Mouse (Mus musculus): ENCODE measurements around the gene 4933427D14Rik.

Gene 4933427D14Rik

DNA sequence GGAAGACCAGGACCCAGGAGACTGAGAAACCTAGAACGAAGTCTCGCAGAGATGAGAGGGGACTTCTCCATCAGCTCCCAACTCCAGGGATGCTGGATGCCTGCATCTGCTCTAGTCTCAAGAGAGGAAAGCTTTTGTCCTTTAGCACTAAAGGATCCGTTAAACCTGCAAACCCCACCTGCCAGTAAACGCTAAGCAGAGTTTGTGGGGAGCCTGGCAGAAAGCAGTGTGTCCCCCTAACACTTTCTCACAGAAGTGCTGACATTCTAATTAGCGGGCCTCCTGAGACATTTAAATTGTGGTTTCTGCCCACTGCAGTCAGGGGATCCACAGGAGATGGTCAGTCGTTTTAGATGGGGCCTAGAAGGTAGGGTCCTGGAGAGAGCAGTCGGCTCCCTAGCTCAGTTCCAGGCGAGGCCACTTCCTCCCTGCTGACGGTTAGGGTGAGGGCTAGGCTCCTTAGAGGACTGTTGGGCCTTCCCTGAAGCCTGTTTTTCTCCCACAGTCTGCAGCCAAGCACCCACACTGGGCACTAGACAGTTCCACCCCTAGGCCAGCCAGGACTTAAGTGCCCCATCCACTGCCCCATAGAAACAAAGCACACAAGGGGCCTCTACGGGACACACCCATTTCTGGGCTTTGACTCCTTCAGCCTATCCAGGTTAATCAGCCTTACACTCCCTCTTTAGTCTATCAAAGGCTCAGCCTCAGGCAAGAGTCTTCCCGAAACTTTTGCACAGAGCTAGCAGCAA lies 70.9 kb downstream of the 4933427D14Rik start:
- DNase-seq: no peak

DNA sequence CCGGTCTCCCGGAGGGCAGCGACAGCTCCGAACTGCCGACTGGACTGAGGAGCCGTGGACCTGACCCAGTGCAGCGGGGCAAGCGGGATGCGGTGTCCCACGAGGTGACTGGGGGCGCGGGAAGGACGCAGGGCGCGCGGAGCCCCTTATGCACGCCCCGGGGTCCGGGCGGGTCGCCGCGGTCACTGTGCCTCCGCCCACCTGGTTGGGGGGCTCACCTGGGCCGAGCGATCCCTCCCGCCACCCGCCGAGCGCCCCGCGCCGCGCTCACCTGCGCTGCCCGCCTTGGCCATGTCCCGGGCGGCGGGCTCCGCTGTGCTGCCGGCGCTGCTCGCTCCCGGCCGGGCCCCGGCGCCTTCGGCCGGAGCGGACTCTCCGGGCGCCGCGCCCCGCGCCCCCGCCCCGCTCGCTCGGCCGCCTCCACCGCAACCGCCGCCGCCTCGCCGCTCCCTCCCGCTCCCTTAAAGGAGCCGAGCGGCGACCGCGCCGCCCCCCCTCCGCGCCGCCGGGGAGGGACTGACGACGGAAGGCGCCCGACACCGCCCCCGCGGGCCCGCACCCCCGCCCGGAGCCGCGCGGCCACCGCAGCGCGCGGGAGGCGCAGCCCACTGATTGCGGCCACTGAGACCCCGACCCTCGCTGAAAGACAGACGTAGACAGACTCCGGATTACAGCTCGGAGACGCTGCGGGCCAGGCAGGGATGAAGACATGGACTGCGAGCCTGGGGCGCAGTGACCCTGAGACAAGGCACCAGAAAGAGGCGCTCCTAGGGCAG lies 71.7 kb downstream of the 4933427D14Rik start, which contains the start of gene Pitpnm3:
Pitpnm3 (minus strand) TSS at position 396 of the 776 bp plus-strand sequence.
- DNase-seq: peak; percentile 62

DNA sequence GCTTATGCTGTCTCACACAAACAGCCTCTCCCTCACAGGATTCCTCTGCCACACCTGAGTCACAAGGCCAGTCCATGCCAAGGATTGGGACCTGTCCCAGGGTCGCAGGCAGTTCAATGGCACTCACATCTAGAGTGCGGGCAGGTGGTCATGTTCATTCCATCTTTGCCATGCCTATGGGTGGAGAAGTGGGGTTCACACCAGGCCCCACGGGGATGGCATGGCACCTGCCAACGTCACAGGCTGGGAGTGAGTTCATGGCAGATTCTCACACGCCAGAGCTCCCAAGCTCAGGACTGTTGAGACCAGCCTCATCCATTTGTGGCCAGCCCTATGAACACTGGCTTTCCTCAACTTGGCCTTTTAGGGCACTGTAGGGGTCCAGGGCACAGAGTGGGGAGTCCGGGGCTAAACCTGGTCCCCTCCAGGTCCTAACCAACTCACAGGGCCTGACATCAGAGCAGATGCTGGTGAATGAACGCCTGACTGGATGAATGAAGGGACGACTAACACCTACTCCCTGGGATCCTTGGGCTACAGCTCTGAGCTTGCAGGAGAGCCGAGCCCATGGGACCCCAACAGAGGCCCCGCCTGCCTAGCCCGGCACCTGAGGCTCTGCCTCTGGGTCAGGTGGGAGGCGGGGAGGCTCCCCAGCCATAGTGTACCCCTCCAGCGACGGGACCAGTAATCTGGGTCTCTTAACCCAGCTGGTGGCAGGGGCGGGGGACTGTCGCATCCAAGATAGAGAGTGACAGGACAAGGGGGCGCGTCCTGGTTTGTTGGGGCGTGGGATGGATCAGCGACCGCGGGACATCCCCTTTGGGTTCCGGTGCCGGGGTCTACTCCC lies 72.5 kb downstream of the 4933427D14Rik start:
- no peak for DNase-seq

DNA sequence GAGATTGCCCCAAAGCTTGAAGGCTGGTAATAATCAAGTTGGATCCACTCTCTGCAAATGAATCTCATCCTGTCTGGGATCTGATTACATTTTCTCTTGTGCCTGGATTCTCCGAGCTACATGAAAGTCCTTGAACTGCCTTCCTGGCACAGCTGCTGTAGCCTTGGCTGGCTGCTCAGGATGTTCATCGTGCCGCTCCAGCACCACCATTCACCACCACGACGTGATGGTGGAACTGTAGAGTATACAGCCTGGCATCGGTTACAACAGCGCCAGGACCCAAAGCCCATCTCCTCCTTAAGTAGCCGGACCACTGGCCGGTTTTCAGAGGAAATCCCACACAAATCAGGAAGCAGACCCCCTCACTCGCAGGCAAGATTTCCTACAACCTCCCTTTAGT lies 74.2 kb downstream of the 4933427D14Rik start:
- DNase-seq: no peak

DNA sequence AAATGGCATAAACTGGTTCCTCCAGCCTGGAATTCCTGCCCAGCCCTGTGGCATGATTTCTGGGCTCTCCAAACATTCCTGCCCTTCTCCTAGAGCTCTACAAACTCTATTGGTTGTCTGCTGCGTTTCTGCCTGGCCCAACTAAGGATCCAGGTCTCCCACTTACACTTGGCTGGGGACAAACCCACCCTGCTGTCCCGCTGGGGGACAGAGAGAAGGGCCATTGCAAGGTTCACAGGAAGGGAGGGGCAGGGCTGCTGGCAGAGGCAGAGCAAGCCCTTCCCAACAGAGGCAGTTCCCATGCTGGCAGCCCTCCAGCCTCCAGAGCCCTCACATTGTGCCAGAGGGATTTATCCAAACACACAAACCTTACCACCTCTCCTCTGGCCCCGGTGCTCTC lies 75.0 kb downstream of the 4933427D14Rik start:
- peak; percentile 59 for DNase-seq

DNA sequence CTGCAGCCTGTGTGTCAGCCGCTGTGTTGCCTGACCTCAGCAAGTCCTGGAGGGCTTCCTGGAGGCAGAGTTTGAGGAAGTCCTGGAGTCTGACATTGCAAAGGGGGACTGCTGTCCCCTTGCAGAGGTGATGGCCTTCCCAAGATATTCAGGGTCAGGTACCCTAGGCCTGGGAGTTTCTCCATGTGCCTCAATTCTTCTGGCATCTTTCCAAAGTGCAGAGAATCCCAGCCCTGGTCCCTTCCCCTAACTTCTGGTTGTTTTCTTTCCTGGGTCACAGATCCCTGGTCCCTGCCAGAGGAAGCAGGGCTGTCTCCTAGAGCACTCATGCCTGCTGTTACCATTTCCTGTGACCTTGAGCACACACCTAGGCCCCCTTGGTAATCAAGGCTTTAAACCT lies 75.6 kb downstream of the 4933427D14Rik start:
- no peak for DNase-seq

DNA sequence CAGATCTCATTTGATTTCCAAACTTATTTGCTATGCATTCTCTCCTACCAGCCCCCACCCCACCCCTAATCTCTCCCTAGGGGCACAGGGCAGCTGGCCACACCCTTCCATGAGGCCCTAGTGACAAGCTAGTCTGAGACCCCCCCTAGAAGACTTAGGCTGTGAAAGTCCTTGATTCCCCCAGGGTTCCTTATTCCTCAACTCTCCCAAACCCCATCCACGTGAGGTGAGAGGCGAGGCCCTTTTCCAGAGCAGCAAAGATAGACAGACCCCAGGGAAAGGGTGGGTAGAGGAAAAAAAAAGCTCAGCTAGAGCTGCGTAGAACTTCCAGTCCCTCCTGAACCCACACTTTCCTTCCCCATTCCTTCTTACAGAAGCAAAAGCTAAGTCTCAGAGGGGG lies 76.4 kb downstream of the 4933427D14Rik start:
- no peak for DNase-seq

DNA sequence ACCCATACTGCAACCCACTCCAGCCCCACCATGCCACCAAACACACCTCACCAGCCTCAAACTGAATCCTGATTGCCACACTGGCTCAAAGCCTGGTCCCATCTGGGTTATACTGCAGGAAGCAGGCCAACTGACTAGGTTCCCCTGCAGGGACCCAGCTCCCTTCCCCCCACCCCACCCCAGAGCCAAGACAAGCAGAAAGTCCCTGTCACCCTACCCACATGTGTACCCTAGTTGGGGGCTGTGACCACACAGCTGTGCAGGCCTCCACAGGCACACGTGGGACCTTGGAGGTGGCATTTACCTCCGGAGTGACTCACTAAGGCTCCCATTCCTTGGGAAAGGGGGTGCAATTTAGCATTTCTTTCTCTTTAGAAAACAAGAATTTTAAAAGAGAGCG lies 76.8 kb downstream of the 4933427D14Rik start:
- no peak for DNase-seq

DNA sequence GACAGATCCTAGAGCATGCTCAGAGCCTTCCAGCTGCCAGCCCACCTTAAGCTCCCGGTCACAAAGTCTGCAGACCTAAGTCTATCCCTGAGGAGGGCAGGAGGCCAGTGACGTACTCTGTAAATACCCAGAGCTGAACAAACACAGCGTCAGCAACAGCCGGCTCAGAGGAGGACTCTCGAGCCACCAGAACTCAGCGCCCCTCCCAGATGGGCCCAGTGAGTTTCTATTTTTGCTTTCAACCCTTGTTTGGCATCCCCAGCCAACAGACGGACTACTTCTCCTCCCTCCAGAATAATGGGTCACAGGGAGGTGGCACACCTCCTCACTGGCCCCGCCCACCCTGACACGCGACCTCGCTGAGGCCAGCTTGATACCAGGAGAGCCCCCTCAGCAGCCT lies 77.2 kb downstream of the 4933427D14Rik start:
- DNase-seq: no peak

DNA sequence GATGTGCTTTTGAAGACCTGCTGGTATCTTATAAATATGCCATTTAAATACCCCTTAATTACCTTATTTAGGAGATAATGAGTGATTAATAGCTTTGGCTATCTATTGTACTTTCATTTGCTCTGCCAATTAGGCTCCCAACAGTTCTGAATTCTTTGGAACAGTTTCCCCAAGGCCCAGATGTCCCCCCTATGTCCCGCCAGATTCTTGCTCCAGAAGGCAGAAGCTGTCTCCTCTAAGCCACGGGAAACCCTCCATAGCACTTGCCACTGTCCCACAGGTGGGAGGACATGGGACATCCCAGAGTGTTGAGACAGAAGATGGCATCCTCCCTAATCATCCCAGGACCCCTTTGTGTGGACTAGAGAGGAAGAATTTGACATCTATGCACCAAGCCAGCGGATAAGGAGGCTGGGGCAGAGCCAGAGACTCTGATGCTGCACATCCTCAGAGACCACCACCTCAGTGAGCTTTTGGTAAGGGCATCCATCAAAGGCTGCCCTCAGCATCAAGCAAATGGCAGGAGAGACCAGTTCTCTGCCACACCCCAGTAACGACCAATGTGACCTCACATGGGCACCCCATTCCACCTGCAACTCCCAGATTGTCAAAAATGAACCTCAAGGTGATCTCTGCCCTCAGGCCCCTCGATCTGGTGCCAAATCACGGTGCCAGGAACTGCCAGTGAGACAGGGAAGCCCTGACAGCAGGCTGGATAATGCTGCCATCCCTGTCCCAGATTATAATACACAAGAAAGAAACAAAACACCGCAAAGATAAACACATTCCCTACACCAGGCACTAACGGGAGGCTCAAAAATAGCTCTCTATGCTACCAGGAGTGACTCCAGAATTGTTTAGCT lies 78.0 kb downstream of the 4933427D14Rik start:
- DNase-seq: no peak

DNA sequence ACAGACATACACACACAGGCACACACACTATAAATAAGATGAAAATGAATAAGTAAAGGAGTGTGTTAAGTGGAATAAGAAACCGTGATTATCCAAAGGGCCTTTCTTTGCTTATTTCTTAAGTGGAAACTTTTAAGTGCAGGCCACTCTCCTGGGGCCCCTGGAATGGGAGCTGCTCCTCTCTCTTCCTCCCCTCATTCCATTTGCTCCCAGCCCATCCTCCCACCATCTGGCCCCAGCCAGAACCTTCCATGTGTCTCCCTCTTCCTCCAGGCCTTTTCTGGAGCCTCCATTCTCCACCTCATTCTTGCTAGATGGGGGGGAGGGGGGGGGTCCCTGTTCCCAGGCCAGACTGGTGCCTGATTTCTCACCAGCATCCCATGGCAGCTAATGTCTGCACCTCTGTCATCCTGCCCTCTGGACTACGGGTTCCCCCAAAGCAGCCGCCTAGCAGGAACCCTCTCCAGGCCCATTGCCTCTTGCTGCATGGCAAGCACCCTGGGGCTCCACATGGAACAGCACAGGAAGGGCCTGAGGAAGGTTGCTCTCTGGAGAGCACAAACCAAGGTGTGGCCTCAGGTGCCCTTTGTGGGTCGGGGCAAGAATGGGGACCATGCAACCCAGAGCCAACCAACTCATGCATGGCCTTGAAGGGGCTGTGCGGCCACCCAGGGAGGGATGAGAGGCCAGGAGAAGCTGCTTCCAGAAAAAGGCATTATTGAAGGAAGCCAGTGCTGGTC lies 79.6 kb downstream of the 4933427D14Rik start:
- DNase-seq: no peak

DNA sequence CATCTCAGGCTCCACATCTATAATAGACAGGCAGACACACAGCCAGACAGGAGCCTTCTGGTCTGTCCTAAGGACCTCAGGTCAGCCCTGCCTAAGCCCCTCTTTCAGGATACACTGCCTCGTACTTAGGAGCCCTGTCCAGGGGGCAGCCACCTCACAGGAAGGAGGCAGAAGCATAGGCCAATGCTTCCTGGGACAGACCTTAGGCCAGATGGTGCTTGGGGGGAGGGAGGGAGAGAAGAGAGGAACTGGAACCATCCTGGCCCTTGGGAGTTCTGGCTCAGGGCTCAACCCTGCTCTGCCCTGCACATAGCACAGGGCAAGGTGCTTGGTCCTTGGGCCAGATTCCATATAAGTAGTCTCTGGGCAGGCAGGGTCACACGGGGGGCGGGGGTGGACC lies 81.5 kb downstream of the 4933427D14Rik start:
- no peak for DNase-seq

DNA sequence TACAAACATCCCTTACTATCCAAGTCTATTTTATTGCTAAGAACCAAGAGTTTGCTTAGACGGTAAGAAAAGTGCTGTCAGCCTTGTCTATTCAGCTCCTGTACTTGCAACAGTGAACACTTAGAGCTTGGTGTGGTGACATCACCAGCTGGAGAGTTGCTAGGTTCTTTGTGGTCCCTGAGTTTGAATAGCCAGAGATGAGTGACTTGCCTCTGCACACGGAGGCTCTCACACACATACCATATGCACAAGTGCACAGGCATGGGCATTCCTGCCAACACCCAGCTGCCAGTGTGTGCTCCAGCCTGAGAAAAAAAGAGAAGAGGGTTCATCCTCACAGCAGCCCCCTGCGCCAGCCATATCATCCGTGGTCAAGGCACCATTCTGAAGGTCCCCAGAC lies 83.7 kb downstream of the 4933427D14Rik start:
- DNase-seq: no peak

DNA sequence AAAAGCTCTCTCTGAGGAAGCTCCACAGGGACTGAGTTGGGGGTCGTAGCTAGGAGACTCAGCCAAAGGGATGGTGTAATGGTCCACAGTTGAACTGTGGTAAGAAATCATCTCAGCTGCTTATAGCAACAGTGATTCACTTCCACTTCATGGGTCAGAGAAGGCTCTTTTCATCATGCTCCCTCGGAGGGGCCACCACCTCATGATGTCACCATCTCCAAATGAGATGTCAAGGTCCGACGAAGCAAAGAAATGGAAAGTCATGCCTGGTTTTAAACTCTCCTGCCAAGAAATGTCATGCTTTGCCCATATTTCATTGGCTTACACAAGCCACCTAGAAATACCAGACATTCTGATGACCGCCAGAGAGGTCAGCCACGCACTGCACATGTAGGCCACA lies 86.9 kb downstream of the 4933427D14Rik start:
- DNase-seq: no peak

DNA sequence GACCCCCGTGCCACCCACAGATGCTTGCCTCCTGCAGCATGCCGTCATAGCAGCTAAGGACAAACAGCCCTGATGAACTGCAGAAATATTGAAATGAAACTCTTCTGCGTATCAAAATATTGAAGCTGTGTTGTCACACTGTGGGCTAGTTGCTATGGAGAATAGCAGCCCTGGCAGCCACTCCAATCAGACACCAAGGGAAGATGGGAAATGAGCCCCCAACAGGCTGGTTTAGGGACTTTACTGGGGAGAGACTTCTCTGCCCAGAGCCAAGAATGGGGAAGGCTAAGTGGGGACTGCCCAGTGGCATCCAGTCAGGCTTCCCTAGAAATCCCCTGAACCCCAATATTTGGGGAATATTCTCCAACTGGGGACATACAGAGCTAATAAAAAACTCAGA lies 88.6 kb downstream of the 4933427D14Rik start:
- DNase-seq: no peak

DNA sequence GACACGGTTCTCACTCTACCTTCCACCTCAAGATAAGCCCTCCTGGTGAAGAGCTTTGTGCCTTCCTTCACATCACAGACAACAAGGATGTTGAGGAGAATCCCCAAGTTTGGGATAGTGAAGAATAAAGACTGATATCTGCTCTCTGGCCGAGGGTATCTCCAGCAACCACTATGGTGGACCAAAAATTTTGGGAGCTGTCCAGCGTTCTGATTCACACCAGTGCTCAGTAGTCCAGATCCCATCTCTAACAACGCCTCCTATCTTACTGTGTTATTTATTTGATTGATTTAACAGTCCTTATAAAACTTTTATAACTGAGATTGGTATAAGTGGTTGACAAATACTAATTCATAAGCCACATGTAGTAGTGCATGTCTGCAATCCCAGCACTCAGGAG lies 94.0 kb downstream of the 4933427D14Rik start:
- DNase-seq: no peak

DNA sequence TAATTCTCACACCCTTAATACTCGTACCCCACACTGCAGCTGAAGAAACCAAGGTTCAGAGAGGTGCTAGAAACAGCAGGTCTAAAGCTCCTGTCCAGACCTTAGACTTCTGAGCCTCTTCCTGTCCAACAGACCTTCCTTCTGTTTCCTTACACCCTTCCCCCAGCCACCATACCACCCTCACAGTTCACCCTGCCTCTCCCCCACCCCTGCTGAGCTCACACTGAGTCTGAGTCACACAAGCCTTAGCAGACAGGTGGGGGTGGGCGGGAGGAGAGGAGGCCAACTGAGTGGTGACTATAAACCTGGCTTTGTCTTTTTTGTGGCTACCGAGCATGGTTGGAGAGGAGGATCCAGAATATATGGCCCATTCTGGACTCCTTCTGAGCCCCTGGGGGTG lies 96.5 kb downstream of the 4933427D14Rik start:
- DNase-seq: no peak

DNA sequence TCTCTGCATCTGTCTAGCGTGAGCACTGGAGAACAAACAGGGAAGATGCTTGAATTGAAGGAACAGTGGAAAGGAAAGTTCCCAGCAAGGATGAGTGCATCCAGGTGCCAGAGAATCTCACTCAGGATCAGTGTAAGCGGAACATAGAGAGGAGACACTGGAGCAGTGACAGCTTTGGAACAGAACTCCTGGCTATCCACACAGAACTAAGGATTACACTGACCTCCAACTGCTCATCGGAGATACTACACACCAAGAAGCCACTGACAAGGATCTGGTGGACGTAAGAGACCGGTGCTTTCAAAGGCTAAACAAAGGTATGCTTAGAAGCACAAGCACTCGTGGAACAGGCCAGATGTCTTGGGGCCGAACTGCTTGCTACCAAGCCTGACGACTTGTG lies 103.0 kb downstream of the 4933427D14Rik start:
- DNase-seq: no peak

All from right cerebral cortex, postnatal 4 days (tissue).